Mouse (Mus musculus): ENCODE measurements around the gene H60b. TPM values are rescaled to one million over a fixed set of nuclear protein-coding genes. Genes with fewer than 3 reads are reported as not detected.
"Not testable (repeated sequence)": the region's sequence is repeated elsewhere in the genome, so short reads cannot be mapped to it uniquely, and the experiment has no call there.

The H60b gene
- polyA plus RNA-seq, 1 experiment from 2014 or later: 0.59 TPM

GRCm38 (mm10) chr10:22153147-22153690, 5.2 kb upstream of the H60b start:
- H3K4me2 ChIP-seq; H3K27ac ChIP-seq; H3K36me3 ChIP-seq (replicated peaks); H3K4me3 ChIP-seq (replicated peaks); ATAC-seq (ENCODE audit: low FRiP score); H3K9me3 ChIP-seq; H3K9ac ChIP-seq: not testable (repeated sequence)
- H3K4me1 ChIP-seq: peaks cover 30% of the 10 kb centered on the region
- peaks cover 69% of the 10 kb centered on the region for H3K27me3 ChIP-seq
- WGBS: 4% methylated on average over 7 of the region's 7 CpGs

DNA sequence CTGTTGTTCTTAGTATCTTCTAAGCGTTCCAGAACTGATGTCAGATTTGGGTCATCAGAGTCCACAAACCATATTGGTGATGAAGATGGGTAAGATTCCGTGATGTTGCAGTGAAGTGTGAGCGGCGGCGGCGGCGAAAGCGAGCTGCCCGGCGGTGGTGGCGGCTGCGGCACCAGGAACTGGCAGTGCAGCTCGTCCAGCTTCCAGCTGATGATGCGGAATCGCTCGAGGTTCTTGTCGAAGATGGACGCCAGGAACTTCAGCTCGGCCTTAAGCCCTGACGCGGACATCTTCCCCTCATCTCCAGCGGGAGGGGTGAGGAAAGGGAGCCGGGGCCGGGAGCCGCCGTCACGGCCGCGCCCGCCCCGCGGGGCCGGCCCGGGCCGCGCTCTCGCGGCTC, 4.3 kb upstream of the H60b start:
- H3K27ac ChIP-seq; H3K36me3 ChIP-seq (replicated peaks); H3K9me3 ChIP-seq; ATAC-seq (ENCODE audit: low FRiP score): not testable (repeated sequence)
- H3K4me1 ChIP-seq: peaks cover 28% of the 10 kb centered on the region
- WGBS: under 1% methylated on average over 37 of the region's 38 CpGs
- peaks cover 78% of the 10 kb centered on the region for H3K27me3 ChIP-seq
- peak overlapping the region; percentile 58 for H3K4me2 ChIP-seq
- H3K9ac ChIP-seq: peak overlapping the region; percentile 51
- H3K4me3 ChIP-seq (replicated peaks): peak overlapping the region; percentile 39

- Histone ChIP-seq H3K4me3 (replicated peaks) (no peak overlapping the region), H3K4me1 (peaks cover 20% of the 10 kb centered on the region), H3K9ac (no peak overlapping the region), H3K9me3 (no peaks in the 10 kb centered on the region), H3K27ac (no peak overlapping the region), H3K27me3 (peaks cover 80% of the 10 kb centered on the region), H3K36me3 (replicated peaks) (no peaks in the 10 kb centered on the region), H3K4me2 (no peak overlapping the region)
- ATAC-seq (ENCODE audit: low FRiP score): no peak
- WGBS: 4% methylated on average over 3 of the region's 3 CpGs
These were observed 3.3 kb upstream of the H60b start for GRCm38 (mm10) chr10:22154871-22155799.

- peak overlapping the region; percentile 57 for H3K4me2 ChIP-seq
- WGBS: under 1% methylated on average over 24 of the region's 24 CpGs
- H3K4me1 ChIP-seq: peaks cover 8% of the 10 kb centered on the region
- peaks cover 68% of the 10 kb centered on the region for H3K27me3 ChIP-seq
- H3K4me3 ChIP-seq (replicated peaks): peak overlapping the region; percentile 37
- H3K36me3 ChIP-seq (replicated peaks): no peaks in the 10 kb centered on the region
- no peak overlapping the region for H3K27ac ChIP-seq
- peak; percentile 12; the same call in 1 of the 2 replicates for ATAC-seq (ENCODE audit: low FRiP score)
- H3K9me3 ChIP-seq: no peaks in the 10 kb centered on the region
- H3K9ac ChIP-seq: no peak overlapping the region
These were observed 760 bp downstream of the H60b start for GRCm38 (mm10) chr10:22159131-22159561.

- Histone ChIP-seq H3K27me3 (peaks cover 67% of the 10 kb centered on the region), H3K9ac (no peak overlapping the region), H3K4me2 (no peak overlapping the region), H3K36me3 (replicated peaks) (no peaks in the 10 kb centered on the region), H3K27ac (no peak overlapping the region), H3K4me1 (peaks cover 8% of the 10 kb centered on the region), H3K4me3 (replicated peaks) (no peak overlapping the region), H3K9me3 (no peaks in the 10 kb centered on the region)
- 1% methylated on average over 23 of the region's 23 CpGs for WGBS
- ATAC-seq (ENCODE audit: low FRiP score): no peak
These were observed 1.3 kb downstream of the H60b start for GRCm38 (mm10) chr10:22159581-22160140.

GRCm38 (mm10) chr10:22163279-22163678, 4.9 kb downstream of the H60b start:
- not testable (repeated sequence) for H3K9ac ChIP-seq; H3K4me1 ChIP-seq; H3K27ac ChIP-seq; H3K9me3 ChIP-seq; H3K4me3 ChIP-seq (replicated peaks); H3K36me3 ChIP-seq (replicated peaks)
- 9% methylated on average over 9 of the region's 9 CpGs for WGBS
- Histone ChIP-seq H3K4me2 (peak overlapping the region; percentile 44), H3K27me3 (peaks cover 37% of the 10 kb centered on the region)
- ATAC-seq (ENCODE audit: low FRiP score): peak; percentile 18; the same call in 1 of the 2 replicates

GRCm38 (mm10) chr10:22163705-22164583, 5.6 kb downstream of the H60b start:
- H3K4me1 ChIP-seq; H3K9ac ChIP-seq; H3K36me3 ChIP-seq (replicated peaks); H3K27ac ChIP-seq; H3K4me3 ChIP-seq (replicated peaks); H3K9me3 ChIP-seq: not testable (repeated sequence)
- Histone ChIP-seq H3K27me3 (peaks cover 31% of the 10 kb centered on the region), H3K4me2 (peak overlapping the region; percentile 44)
- peak; percentile 79 for ATAC-seq (ENCODE audit: low FRiP score)
- 40% methylated on average over 15 of the region's 16 CpGs for WGBS

DNA sequence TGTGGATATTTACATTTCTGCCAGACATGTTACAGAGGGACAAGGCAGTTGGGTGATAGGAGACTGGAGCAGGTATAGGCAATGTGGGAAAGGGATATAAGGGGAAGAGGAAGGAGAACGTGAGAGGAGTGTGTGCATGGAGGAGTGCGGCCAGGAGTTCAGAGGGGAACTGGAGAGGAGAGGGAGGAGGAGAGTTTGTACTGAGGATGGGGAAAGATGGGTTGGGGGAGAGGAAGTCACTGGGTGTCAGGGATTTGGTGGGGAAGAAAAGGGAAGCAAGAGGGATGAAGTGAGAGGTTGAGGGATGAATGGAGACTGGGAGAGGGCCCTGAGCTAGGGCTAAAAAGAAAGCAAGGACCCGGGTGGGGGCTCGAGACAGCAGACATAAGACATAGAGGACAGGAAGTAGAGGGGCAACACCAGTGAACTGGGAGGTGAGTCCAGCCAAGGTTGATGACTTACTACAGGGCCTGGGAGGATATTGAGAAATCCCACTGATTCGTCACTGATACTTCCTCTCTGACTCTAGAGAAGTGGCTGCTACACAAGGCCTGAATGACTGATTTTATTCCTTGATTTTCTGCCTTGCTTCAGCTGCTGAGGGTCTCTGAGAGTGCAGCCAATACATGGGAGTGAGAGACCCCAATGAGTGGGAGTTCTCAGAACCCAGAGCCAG, 7.1 kb downstream of the H60b start:
- not testable (repeated sequence) for H3K4me3 ChIP-seq (replicated peaks); H3K9ac ChIP-seq; H3K4me2 ChIP-seq; H3K9me3 ChIP-seq; H3K4me1 ChIP-seq; H3K27ac ChIP-seq; ATAC-seq (ENCODE audit: low FRiP score); H3K36me3 ChIP-seq (replicated peaks)
- H3K27me3 ChIP-seq: peaks cover 19% of the 10 kb centered on the region
- WGBS: 70% methylated on average over 5 of the region's 5 CpGs

DNA sequence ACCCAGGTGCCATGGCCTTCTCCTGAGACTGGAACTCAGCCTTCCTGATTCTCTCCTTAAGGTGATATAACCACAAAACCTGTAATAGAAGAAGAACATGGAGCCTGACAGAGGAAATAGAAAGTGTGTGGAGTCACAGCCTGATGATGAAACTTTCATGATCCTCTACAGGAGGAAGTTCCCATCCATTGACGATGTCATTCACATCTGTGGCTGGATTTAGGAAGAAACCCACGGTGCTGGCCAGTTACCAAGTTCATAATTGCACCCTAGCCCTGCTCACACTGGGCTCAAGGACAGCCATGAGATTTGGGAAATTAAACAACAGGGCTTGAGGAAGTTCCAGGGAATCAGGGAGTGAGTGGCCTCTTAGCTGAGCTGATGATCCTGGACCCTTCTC, 7.6 kb downstream of the H60b start:
- H3K4me3 ChIP-seq (replicated peaks); H3K4me1 ChIP-seq; ATAC-seq (ENCODE audit: low FRiP score); H3K36me3 ChIP-seq (replicated peaks); H3K27ac ChIP-seq; H3K9me3 ChIP-seq; H3K9ac ChIP-seq; H3K4me2 ChIP-seq: not testable (repeated sequence)
- 68% methylated on average over 2 of the region's 2 CpGs for WGBS
- H3K27me3 ChIP-seq: peaks cover 17% of the 10 kb centered on the region

GRCm38 (mm10) chr10:22167061-22167460, 8.7 kb downstream of the H60b start:
- H3K4me3 ChIP-seq (replicated peaks); ATAC-seq (ENCODE audit: low FRiP score); H3K27me3 ChIP-seq; H3K27ac ChIP-seq; H3K4me2 ChIP-seq; H3K9me3 ChIP-seq; H3K4me1 ChIP-seq; H3K36me3 ChIP-seq (replicated peaks); H3K9ac ChIP-seq: not testable (repeated sequence)
- WGBS: 86% methylated on average over 1 of the region's 1 CpGs

DNA sequence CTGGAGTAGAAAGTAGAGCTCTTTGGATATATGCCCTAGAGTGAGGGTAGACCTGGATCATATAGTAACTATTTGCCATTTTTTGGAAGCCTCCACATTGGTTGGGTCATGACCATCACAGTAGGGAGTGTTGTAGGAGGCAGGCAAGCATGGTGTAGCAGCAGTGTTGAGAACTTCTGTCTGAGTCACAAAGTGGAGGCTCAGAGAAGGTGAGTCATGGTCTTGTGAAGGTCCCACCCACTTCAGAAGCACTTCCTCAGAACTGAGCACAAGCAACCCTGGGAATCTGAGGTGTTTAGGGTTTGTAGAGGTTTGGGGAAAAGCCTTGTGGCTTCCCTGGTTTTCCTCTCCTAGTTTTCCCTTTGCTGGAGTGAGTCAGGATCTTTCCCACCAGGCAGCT, 10.7 kb downstream of the H60b start:
- not testable (repeated sequence) for H3K9ac ChIP-seq; ATAC-seq (ENCODE audit: low FRiP score); H3K4me2 ChIP-seq; H3K36me3 ChIP-seq (replicated peaks); H3K9me3 ChIP-seq; H3K4me3 ChIP-seq (replicated peaks); H3K4me1 ChIP-seq; H3K27me3 ChIP-seq; H3K27ac ChIP-seq
